Mouse (Mus musculus) bone marrow, adult 2 months (tissue): ENCODE results near the gene Tmem182. TPM values are rescaled to one million over a fixed set of nuclear protein-coding genes. Genes with fewer than 3 reads are reported as not detected.

Experiments used
- H3K27ac ChIP-seq: fragments of 200-500 bp; 2 replicates; pipeline ENCODE4 v1.5.1; 2012; ENCODE audit warnings: low read depth, mild to moderate bottlenecking, control low read depth, inconsistent platforms, low read length; ENCODE audit not compliant: control insufficient read depth, poor library complexity, insufficient read depth
- H3K4me1 ChIP-seq: fragments of 200-500 bp; 2 replicates; pipeline ENCODE4 v1.6.1; 2011; ENCODE audit warnings: low read length; ENCODE audit not compliant: control insufficient read depth, insufficient read depth
- H3K4me3 ChIP-seq: fragments of 200-500 bp; replicated peaks from 2 replicates; pipeline ENCODE3; 2011; ENCODE audit warnings: mild to moderate bottlenecking, low read depth, low read length, control low read depth; ENCODE audit not compliant: control insufficient read depth
- CTCF ChIP-seq: fragments of 200-500 bp; IDR thresholded peaks from 2 replicates; pipeline ENCODE4 v1.5.1; 2011; ENCODE audit warnings: low read length, control low read depth; ENCODE audit not compliant: control insufficient read depth, insufficient read depth
- POLR2A ChIP-seq: fragments of 200-500 bp; IDR thresholded peaks from 2 replicates; pipeline ENCODE4 v1.6.1; 2011; ENCODE audit warnings: low read depth, mild to moderate bottlenecking, control low read depth, low read length, borderline replicate concordance; ENCODE audit not compliant: control insufficient read depth
- WGBS: fragments of 180-500 bp; shearing (Covaris S2); methylation state at CpG from one replicate; pipeline ENCODE4 v1.1.7; 2018; 5-methylcytosine and 5-hydroxymethylcytosine counted together
- polyA plus RNA-seq: library from polyadenylated mRNA; stranded (reverse); fragments of >200 nt; gene quantifications from 2 replicates; pipeline ENCODE4 v1.2.4, GENCODE M21; 2011; ENCODE audit warnings: low replicate concordance; ENCODE audit not compliant: missing spikeins, insufficient read depth, insufficient read length

The Tmem182 gene
- polyA plus RNA-seq, 1 experiment: not detected

- Histone ChIP-seq H3K27ac (peak overlapping the region; percentile 8; the same call in 1 of the 2 replicates), H3K4me1 (0 out of 2 replicates have a peak, but pooled peaks cover 1% of the 10 kb centered on the region), H3K4me3 (peak overlapping the region; percentile 50)
- no peak for TF ChIP-seq POLR2A
- TF ChIP-seq CTCF: no peak
- 77% methylated on average over 7 of the region's 7 CpGs for WGBS
These were observed 34.0 kb upstream of the Tmem182 start for GRCm38 (mm10) chr1:40771196-40771970.

GRCm38 (mm10) chr1:40773234-40773633 is 32.2 kb upstream of the Tmem182 start:
- TF ChIP-seq POLR2A: no peak
- no peak for TF ChIP-seq CTCF
- H3K4me3 ChIP-seq: no peak overlapping the region
- no peak overlapping the region for H3K27ac ChIP-seq
- WGBS: 92% methylated on average over 5 of the region's 5 CpGs
- 0 out of 2 replicates have a peak, but pooled peaks cover 1% of the 10 kb centered on the region for H3K4me1 ChIP-seq

GRCm38 (mm10) chr1:40774040-40774439 is 31.4 kb upstream of the Tmem182 start:
- Histone ChIP-seq H3K4me1 (0 out of 2 replicates have a peak, but pooled peaks cover 1% of the 10 kb centered on the region), H3K4me3 (no peak overlapping the region), H3K27ac (no peak overlapping the region)
- no peak for TF ChIP-seq CTCF
- no peak for TF ChIP-seq POLR2A
- WGBS: 94% methylated on average over 10 of the region's 10 CpGs

- WGBS: 81% methylated on average over 2 of the region's 2 CpGs
- no peaks in the 10 kb centered on the region for H3K4me1 ChIP-seq
- H3K4me3 ChIP-seq: no peak overlapping the region
- H3K27ac ChIP-seq: no peak overlapping the region
- TF ChIP-seq CTCF (no peak), POLR2A (no peak)
These were observed 29.3 kb upstream of the Tmem182 start for GRCm38 (mm10) chr1:40776102-40776501.

- TF ChIP-seq CTCF: no peak
- TF ChIP-seq POLR2A: no peak
- H3K4me1 ChIP-seq: no peaks in the 10 kb centered on the region; the same call in 1 of the 2 replicates
- no peak overlapping the region for H3K4me3 ChIP-seq
- 80% methylated on average over 3 of the region's 3 CpGs for WGBS
- H3K27ac ChIP-seq: no peak overlapping the region
These were observed 28.6 kb upstream of the Tmem182 start for GRCm38 (mm10) chr1:40776763-40777162.

- TF ChIP-seq CTCF (no peak), POLR2A (no peak)
- peaks cover 2% of the 10 kb centered on the region for H3K4me1 ChIP-seq
- H3K4me3 ChIP-seq: no peak overlapping the region
- no peak overlapping the region for H3K27ac ChIP-seq
- WGBS: 93% methylated on average over 7 of the region's 7 CpGs
These were observed 22.0 kb upstream of the Tmem182 start for GRCm38 (mm10) chr1:40783450-40783849.

- peaks cover 2% of the 10 kb centered on the region for H3K4me1 ChIP-seq
- 84% methylated on average over 9 of the region's 9 CpGs for WGBS
These were observed 21.1 kb upstream of the Tmem182 start for GRCm38 (mm10) chr1:40784306-40784705.

GRCm38 (mm10) chr1:40785876-40786445 is 19.4 kb upstream of the Tmem182 start:
- no peak for TF ChIP-seq POLR2A
- Histone ChIP-seq H3K4me3 (no peak overlapping the region), H3K27ac (no peak overlapping the region; the same call in 1 of the 2 replicates), H3K4me1 (peaks cover 2% of the 10 kb centered on the region)
- WGBS: 44% methylated on average over 11 of the region's 11 CpGs

More at GRCm38 (mm10) chr1:40784306-40784705, 21.1 kb upstream of the Tmem182 start:
- Histone ChIP-seq H3K4me3 (no peak overlapping the region), H3K27ac (no peak overlapping the region)
- TF ChIP-seq POLR2A (no peak), CTCF (no peak)

GRCm38 (mm10) chr1:40788956-40789355 is 16.4 kb upstream of the Tmem182 start:
- Histone ChIP-seq H3K4me3 (no peak overlapping the region), H3K4me1 (peaks cover 2% of the 10 kb centered on the region), H3K27ac (no peak overlapping the region)
- TF ChIP-seq POLR2A: no peak
- no peak for TF ChIP-seq CTCF
- 87% methylated on average over 6 of the region's 6 CpGs for WGBS
